Mouse (Mus musculus) yolk sac, embryonic 10.5 days (tissue): Measurements from ENCODE around the gene Gas1.

Experiments used
- DNase-seq: peaks from one replicate; pipeline ENCODE4 v3.0.0-alpha.2; 2017; ENCODE audit warnings: low spot score

Gas1 gene

GRCm38 (mm10) chr13:60173186-60173585, 4.0 kb downstream of the Gas1 start:
- DNase-seq: no peak

DNA sequence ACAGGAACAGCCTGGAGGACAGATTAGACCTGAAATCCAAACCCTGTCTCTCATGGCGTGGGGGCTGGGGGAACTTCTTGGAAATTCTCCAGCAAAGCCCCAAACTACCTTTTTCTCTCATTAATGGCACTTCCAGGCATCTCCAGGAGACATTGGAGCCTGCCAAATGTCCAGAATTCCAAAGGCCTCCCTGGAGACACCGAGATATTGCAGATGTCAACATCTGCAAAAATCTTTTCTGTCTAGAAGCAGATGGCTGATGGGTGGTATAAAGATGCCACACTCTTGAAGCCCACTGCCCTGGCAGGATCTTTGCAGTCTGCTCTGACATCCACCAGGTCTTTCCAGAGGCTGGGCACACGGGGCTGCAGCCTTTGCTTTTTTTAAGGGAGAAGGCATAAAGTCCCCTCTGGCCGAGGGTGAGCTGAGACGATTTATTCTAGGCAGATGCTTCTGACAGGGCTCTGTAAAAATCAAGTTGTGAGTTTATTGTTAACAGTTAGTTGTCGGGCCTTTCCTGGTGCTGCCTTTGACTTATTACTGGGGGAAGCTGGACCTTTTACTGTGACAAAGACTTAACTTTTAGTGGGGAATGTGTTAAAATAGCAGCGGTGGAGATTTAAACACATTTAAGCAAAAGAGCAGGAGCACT, 4.7 kb downstream of the Gas1 start:
- DNase-seq: peak; percentile 9

GRCm38 (mm10) chr13:60171781-60172180, 5.4 kb downstream of the Gas1 start:
- DNase-seq: no peak

DNA sequence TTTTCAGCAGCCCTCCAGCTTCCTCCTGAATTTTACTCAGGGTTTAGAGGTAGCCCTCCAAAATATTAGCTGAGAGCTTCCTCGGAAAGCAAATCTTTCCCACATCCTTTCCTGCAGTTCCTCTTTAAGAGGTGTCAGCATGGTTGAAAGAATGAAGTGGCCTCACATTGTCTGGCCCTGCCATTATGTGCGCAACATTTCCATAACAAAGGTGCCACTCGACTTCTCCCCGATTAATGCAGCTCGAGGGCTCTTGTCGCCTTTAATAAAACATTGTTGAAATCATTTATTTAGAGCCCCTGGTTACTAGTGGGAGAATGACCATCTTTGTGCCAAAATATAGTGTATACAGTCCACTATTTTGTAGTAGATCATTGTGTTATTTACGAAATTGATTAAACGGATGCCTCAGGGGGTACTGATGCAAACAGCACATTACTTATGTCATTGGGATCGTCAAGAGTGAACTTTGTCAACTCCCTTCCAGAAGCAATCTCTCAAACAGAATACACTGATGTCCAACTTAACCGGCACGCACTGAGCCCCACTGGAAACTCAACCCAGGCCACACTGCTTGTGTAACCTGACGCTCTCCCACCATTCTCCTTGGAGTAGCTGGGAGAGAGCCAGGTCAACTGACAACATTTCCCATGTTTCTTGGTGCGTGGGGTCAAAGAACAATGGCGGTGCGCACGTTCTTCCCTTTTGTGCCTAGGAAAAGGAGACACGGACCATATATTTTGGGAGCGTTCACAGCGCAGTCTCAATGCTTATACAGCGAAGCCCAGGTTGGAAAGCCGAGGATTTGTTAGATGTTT, 6.1 kb downstream of the Gas1 start:
- DNase-seq: no peak

DNA sequence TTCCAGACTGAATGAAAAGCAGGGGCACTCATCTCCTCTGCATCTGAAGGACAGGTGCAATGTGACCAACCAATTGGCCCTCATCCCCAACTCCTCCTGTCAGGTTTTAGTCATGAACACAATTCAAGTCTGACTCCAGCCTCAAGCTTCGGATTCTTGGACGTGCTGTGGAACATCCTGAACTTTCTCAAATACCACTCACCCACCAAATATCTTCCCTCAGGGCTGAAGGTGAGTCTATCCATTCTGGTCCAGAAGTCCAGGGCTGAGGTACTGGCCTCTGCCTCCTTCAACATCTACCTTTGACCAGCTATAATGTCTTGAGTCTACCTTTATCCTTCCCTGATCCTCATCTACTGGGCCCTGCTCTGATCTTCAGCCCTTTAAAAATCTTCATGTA, 8.1 kb downstream of the Gas1 start:
- no peak for DNase-seq

- DNase-seq: no peak
Measured at GRCm38 (mm10) chr13:60156294-60157126, 20.7 kb downstream of the Gas1 start.

GRCm38 (mm10) chr13:60154170-60154569, 23.0 kb downstream of the Gas1 start:
- no peak for DNase-seq

GRCm38 (mm10) chr13:60148235-60148634, 28.9 kb downstream of the Gas1 start:
- DNase-seq: no peak

DNA sequence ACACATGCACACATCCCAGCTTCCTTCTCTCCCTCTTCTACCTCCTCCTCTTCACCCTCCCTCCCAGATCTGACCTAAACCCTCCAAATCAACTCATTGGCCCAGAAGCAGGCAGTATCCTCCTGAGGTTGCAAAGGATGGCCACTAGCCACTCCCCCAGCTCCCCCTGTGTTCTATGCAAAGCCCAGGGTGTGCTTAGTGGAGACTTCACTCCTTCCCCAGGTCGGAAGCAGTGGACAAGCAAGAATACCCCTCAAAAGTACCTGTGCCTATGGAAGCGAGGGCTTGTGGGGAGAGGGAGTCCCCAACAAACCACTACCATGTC, 29.3 kb downstream of the Gas1 start:
- DNase-seq: peak; percentile 19

DNA sequence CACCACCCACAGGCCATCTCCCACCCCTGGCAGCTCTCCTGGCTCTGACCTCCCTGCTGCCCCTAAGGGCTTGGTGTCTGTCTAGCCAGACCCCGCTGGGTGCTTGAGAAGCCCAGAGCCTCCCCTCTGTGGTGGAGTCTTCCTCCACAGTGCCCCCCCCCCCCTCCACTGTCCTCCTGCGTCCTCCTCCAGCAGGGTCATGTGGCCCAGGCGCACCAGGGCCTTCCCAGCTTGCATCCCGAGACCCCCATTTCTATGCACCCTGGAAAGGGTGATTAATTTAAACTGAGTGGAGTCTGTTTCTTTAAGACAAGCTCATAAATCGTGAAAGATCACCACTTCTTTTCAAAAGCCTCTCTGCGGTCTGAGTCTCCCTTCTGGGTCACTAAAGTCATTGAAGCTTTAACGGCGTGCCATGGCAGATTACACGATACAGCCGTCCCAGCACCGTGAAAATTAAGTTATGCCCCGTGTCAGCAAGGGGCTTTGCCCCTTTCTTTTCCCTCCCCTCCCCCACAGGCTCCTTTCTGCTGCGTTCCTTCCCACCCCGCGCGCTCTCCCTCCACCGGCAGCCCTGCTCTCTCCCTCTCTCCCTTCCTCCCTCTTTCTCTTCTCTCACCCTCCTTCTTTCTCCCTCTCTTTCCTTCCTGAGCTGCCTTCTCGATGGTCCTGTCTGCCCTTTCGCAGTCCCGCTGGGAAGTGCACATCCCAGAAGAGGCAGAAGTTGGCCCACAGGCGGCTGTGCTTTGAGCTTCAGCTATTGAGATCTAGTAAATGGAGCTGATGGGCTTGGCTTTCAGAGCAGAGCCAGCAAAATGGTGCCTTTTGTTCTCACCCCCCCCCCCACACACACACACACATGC, 29.9 kb downstream of the Gas1 start:
- DNase-seq: peak; percentile 53

GRCm38 (mm10) chr13:60146231-60146630, 30.9 kb downstream of the Gas1 start:
- DNase-seq: no peak

DNA sequence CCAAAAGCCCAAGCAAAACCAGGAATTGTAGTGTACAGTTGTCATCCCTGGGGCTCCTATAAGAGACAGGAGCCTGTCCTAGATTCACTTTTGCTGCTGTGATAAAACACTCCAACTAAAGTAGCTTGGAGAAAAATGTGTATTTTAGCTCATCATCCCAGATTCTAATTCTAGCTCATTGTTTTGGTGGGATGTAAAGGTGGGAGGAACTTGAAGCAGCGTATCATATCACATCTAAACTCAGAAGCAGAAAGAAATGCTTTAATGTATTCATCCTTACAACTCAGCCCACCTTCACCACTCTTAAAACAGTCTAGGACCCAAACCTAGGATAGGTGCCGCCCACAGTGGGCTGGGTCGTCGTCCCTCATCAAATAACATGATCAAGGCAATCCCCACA, 40.2 kb downstream of the Gas1 start:
- no peak for DNase-seq

DNA sequence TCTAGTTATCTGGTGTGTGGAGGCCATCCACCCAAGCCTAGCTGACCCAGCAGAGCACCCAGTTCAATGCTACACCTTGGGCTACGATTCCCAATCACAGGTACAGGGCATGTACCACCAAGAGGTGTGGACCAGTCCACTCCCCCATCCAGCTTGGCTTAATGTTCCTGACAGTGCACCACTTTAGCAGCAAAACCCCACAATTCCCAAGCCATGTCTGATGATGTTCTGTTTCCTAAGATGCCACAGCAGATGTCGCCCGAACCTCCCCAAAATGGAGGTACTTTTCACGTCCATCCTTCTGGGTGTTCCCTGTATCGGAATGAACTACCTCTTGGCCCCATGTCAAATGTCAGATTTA, 42.7 kb downstream of the Gas1 start:
- no peak for DNase-seq

- no peak for DNase-seq
Measured at GRCm38 (mm10) chr13:60133716-60134438, 43.3 kb downstream of the Gas1 start.

GRCm38 (mm10) chr13:60131771-60132170, 45.4 kb downstream of the Gas1 start:
- DNase-seq: no peak

DNA sequence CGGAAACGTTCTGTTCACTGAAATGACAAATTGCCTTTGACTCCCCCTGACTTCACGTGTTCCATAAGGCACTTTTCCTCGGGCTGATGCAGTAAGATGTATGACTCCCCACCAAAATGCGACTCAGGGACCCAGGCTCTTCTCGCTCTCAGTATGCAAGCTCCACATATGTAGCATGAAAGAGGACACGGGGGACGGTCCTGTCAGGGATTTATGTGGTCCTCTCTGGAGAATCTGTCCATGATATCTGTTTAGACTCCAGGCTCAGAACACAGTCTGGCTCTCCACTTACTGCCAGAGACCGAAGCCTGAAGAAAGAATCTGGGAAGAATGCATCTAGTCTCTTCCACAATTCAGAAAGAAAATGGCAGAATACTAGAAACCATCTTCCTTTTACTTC, 47.6 kb downstream of the Gas1 start:
- no peak for DNase-seq

DNA sequence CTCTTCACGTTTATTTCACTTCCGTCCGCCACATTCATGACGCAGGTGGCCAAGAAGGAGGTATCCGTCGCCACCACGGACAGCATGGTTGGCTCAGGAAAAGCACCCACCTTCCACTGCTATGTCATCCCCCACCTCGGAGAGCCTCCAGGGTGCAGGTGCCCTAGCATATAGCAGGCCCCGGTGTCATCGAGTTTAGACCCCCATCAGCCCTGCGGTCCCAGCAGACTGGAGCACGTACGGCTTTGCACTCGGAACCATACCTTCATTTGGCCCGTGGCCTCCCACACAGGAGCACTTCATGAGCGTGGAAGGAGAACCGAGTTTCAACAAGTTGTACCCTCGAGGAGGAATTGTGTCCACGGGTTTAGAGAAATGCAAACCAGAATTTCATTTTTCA, 50.8 kb downstream of the Gas1 start:
- no peak for DNase-seq

GRCm38 (mm10) chr13:60125501-60126305, 51.5 kb downstream of the Gas1 start:
- DNase-seq: no peak

DNA sequence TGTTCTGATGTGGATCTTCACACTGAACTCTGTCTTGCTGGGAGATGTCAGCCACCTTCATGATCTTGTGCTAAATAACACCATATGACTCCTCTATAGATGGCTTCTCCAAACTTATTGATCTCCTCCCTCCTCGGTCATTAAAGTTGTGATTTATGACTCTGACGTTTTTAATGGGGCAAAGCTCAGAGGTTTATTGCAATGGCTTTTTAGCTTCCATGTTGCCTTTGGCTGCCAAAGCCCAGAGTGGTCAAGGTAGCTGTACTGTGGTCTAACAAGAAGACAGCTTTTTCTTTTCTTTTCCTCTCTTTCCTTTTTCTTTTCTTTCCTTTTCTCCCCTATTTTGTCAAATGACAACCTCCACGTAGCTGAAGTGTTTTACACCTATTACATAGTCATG, 52.1 kb downstream of the Gas1 start:
- DNase-seq: peak; percentile 21

- DNase-seq: no peak
Measured at GRCm38 (mm10) chr13:60124456-60124855, 52.7 kb downstream of the Gas1 start.
